Mouse (Mus musculus) 416B (cell line): ENCODE data around the gene Tmem181a.
A peak's percentile ranks its signal among the peaks of the same experiment; 100 is the strongest.
"Not testable (repeated sequence)": the region's sequence is repeated elsewhere in the genome, so short reads cannot be mapped to it uniquely, and the experiment has no call there.

Source experiments
- DNase-seq: peaks from one replicate; pipeline ENCODE4 v3.0.0; 2011; ENCODE audit warnings: low read depth

The Tmem181a gene

GRCm38 (mm10) chr17:6256400-6257069 lies at the start of gene Tmem181a:
Gene Tmem181a (plus strand): TSS chr17:6256860.
- not testable (repeated sequence) for DNase-seq

- DNase-seq: no peak
Measured at GRCm38 (mm10) chr17:6211721-6212120, 44.9 kb upstream of the Tmem181a start.

- DNase-seq: no peak
Measured at GRCm38 (mm10) chr17:6215640-6216039, 41.0 kb upstream of the Tmem181a start.

GRCm38 (mm10) chr17:6216514-6216913 lies 40.1 kb upstream of the Tmem181a start:
- DNase-seq: no peak

GRCm38 (mm10) chr17:6232633-6233032 lies 24.0 kb upstream of the Tmem181a start:
- DNase-seq: not testable (repeated sequence)

GRCm38 (mm10) chr17:6251298-6251697 lies 5.4 kb upstream of the Tmem181a start:
- not testable (repeated sequence) for DNase-seq

- not testable (repeated sequence) for DNase-seq
Measured at GRCm38 (mm10) chr17:6257070-6257456, 403 bp downstream of the Tmem181a start.

GRCm38 (mm10) chr17:6269876-6270831 lies 13.5 kb downstream of the Tmem181a start:
- peak; percentile 14 for DNase-seq

- DNase-seq: not testable (repeated sequence)
Measured at GRCm38 (mm10) chr17:6270840-6271239, 14.2 kb downstream of the Tmem181a start.

GRCm38 (mm10) chr17:6271970-6272369 lies 15.3 kb downstream of the Tmem181a start:
- peak; percentile 42 for DNase-seq

- DNase-seq: not testable (repeated sequence)
Measured at GRCm38 (mm10) chr17:6274693-6275092, 18.0 kb downstream of the Tmem181a start.

- peak; percentile 41 for DNase-seq
Measured at GRCm38 (mm10) chr17:6279205-6279604, 22.5 kb downstream of the Tmem181a start.

- DNase-seq: not testable (repeated sequence)
Measured at GRCm38 (mm10) chr17:6279772-6280171, 23.1 kb downstream of the Tmem181a start.

- DNase-seq: not testable (repeated sequence)
Measured at GRCm38 (mm10) chr17:6280513-6280912, 23.9 kb downstream of the Tmem181a start.

GRCm38 (mm10) chr17:6283137-6283536 lies 26.5 kb downstream of the Tmem181a start:
- not testable (repeated sequence) for DNase-seq

- DNase-seq: not testable (repeated sequence)
Measured at GRCm38 (mm10) chr17:6286169-6286568, 29.5 kb downstream of the Tmem181a start.

- DNase-seq: not testable (repeated sequence)
Measured at GRCm38 (mm10) chr17:6289045-6289444, 32.4 kb downstream of the Tmem181a start.

- DNase-seq: not testable (repeated sequence)
Measured at GRCm38 (mm10) chr17:6293882-6294281, 37.2 kb downstream of the Tmem181a start.

- DNase-seq: not testable (repeated sequence)
Measured at GRCm38 (mm10) chr17:6297060-6297795, 40.6 kb downstream of the Tmem181a start.

- DNase-seq: not testable (repeated sequence)
Measured at GRCm38 (mm10) chr17:6300190-6300863, 43.7 kb downstream of the Tmem181a start.

GRCm38 (mm10) chr17:6304891-6305290 lies 48.2 kb downstream of the Tmem181a start:
- not testable (repeated sequence) for DNase-seq
